Mouse (Mus musculus) neural tube, embryonic 14.5 days (tissue): ENCODE measurements around the gene Becn1. TPM values are rescaled to one million over a fixed set of nuclear protein-coding genes. Genes with fewer than 3 reads are reported as not detected.

Experiments used
- ATAC-seq: fragments of 200-750 bp; cut with Nextera tagmentation; 2 replicates; pipeline ENCODE4 v1.8.0; 2017; ENCODE audit warnings: low read depth, mild to moderate bottlenecking, moderate TSS enrichment, moderate library complexity
- H3K27ac ChIP-seq: fragments of 300-500 bp; sonication (generic); 2 replicates; pipeline ENCODE4 v1.5.1; 2014; ENCODE audit warnings: low read depth, mild to moderate bottlenecking, control low read depth, low read length, moderate library complexity, mixed read lengths
- H3K27me3 ChIP-seq: fragments of 300-500 bp; sonication (generic); 2 replicates; pipeline ENCODE4 v1.6.1; 2014; ENCODE audit warnings: low read length; ENCODE audit not compliant: control insufficient read depth, insufficient read depth
- H3K36me3 ChIP-seq: fragments of 300-500 bp; sonication (generic); 2 replicates; pipeline ENCODE4 v1.6.1; 2014; ENCODE audit warnings: low read length, mixed read lengths; ENCODE audit not compliant: control insufficient read depth, insufficient read depth
- H3K4me1 ChIP-seq: fragments of 300-500 bp; sonication (generic); 2 replicates; pipeline ENCODE4 v1.6.1; 2014; ENCODE audit warnings: low read length; ENCODE audit not compliant: control insufficient read depth, insufficient read depth
- H3K4me2 ChIP-seq: fragments of 300-500 bp; sonication (generic); 2 replicates; pipeline ENCODE4 v1.6.1; 2014; ENCODE audit warnings: mild to moderate bottlenecking, low read depth, low read length, control low read depth
- H3K4me3 ChIP-seq: fragments of 300-500 bp; sonication (generic); 2 replicates; pipeline ENCODE4 v1.5.1; 2014; ENCODE audit warnings: low read depth, low read length, control low read depth, mixed read lengths
- H3K9ac ChIP-seq: fragments of 300-500 bp; sonication (generic); replicated peaks from 2 replicates; pipeline ENCODE4 v1.6.1; 2014; ENCODE audit warnings: low read depth, mild to moderate bottlenecking, control low read depth, low read length, mixed read lengths
- H3K9me3 ChIP-seq: fragments of 300-500 bp; sonication (generic); 2 replicates; pipeline ENCODE4 v1.6.1; 2016; ENCODE audit warnings: low read length; ENCODE audit not compliant: control insufficient read depth
- WGBS: fragments of 180-500 bp; shearing (Covaris S2); extraction: QIAGEN DNeasy Blood & Tissue Kit; methylation state at CpG from one replicate; pipeline ENCODE4 v1.1.7; 2014; 5-methylcytosine and 5-hydroxymethylcytosine counted together
- polyA plus RNA-seq: library from polyadenylated mRNA; unstranded; fragments of >200 nt; fragmentation: Nextera tagmentation; extraction: Ambion mirVana; gene quantifications from 2 replicates; pipeline ENCODE4 v1.2.1, GENCODE M21; 2014

The Becn1 gene
- polyA plus RNA-seq, 1 experiment from 2014 or later: 178 TPM

DNA sequence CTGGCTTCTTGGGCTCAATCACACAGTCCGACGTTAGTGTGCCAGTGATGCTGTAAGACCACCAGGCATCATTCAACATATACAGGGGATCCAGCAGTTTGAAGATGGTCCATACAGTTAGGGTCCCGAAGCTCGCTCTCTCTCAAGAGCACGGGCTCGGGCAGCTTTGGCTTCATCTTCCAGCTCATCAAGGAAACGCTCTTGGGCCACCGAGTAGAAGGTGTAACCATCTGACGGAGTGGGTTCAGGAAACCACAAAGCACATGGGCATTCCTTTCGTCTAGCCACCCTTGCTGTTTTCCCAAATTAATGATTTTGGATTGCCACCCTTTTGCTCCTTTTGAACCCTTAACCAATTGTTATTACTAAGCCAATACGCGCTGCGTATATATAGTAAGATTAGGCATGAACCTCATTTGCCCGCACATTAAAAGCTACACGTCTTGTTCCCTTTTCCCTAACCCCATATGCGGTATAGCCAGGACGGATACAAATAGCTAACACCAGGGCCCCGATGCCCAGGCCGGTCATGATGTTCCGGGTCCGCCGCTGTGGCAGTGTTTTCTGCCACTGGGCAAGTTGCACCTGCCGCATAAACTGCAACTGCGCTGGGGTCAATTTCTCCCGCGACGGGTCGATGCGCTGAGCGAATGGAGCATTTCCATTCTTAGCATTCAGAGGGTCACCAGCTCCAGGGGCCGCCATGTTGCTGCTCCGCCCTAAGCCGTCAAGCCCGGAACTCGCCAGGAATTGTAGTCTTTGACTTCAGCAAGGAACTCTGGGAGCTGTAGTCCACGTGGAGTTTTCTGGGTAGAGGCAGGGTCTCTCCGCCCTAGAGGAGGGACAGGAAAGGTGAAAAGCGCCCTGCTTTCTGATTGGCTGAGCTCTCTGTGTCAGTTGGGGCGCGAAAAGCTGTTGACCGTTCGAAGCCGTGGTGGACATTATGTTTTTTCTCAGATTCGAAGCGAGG lies 23.6 kb downstream of the Becn1 start, which contains the start of the genes Cntd1 and Coa3:
Gene Cntd1 (plus strand): TSS at position 790 of the 970 bp plus-strand sequence.
Gene Coa3 (minus strand): TSS at position 892 of the 970 bp plus-strand sequence.
- H3K4me2 ChIP-seq: peak within 1 kb of the TSS; percentile 82
- peak within 1 kb of the TSS; percentile 67 for H3K4me3 ChIP-seq
- peaks cover 17% of the 10 kb centered on the region for H3K4me1 ChIP-seq
- peak within 1 kb of the TSS; percentile 65 for H3K9ac ChIP-seq
- H3K27ac ChIP-seq: 0 out of 2 replicates have a peak within 1 kb of the TSS, but pooled peaks have one; percentile 23
- 11% methylated on average over 45 of the region's 45 CpGs for WGBS
- H3K27me3 ChIP-seq: no peaks in the 10 kb centered on the region
- no peaks in the 10 kb centered on the region for H3K36me3 ChIP-seq
- H3K9me3 ChIP-seq: no peaks in the 10 kb centered on the region
- ATAC-seq: peak; percentile 96

DNA sequence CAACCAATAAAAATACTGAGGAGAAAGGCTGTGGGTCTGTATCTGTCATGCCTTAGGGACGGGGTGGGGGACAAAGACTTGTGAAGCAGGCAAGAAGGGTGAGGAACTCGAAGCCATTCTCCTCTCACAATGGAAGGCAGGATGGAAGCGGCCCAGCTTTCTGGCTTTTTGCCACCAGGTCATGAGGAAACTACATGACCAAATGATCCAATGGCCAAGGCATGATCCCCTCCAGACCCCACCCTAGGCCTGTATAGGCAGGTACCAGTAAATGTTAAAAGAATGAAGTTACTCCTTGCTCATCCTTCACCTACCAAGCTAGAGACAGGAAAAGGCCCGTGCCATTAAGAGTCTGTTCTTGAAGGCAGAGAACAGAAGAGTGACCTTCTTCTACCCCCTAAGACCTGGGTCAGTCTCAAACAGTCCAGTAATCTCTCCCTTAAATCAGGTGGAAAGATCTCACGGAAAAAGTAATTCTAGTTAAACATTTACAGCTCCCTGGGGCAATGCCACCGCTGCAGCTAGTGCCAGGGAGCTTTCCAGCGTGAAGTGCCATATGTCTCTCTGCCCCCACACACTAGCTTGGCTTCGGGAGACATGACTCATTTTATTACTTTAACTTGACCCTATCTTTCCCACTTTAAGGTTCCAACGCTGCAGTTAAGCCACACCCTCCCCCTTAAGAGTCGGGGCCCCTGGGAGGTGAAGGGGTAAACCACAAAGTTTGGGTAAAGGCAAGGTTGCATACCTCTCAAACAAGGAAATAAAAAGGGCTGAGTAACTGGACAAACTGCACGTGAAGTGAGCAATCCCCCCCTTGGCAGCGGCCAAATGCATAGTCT lies 24.5 kb downstream of the Becn1 start:
- Histone ChIP-seq H3K4me2 (peak overlapping the region; percentile 82), H3K4me3 (peak overlapping the region; percentile 67), H3K9me3 (no peaks in the 10 kb centered on the region), H3K36me3 (no peaks in the 10 kb centered on the region), H3K27ac (no peak overlapping the region), H3K4me1 (peaks cover 17% of the 10 kb centered on the region), H3K27me3 (no peaks in the 10 kb centered on the region), H3K9ac (no peak overlapping the region)
- no peak for ATAC-seq
- 60% methylated on average over 12 of the region's 12 CpGs for WGBS

DNA sequence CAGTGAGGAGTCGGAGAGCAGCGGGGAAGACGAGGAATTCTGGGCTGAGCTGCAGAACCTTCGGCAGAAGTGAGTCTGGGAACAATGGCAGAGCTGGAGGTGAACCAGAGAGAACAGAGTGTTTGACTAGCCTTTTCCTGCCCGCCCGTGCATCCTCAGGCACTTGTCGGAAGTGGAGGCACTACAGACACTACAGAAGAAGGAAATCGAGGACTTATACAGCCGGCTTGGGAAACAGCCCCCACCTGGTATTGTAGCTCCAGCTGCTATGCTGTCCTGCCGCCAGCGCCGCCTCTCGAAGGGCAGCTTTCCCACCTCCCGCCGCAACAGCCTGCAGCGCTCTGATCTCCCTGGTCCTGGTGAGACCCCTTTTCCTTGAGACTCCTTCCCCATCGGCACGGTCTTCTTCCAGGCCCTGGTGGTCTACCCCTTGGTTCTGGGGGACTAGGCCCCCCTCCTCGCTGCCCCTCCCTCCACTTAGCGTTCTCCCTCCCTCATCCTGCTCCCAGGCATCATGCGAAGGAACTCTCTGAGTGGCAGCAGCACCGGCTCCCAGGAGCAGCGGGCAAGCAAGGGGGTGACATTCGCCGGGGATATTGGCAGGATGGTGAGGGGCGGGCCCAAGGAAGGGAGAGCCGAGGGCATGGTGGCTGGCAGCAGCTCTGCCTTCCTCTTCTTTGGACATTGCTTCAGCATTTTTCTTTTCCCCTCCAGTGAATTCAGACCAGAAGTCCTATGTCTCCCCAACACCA lies 25.6 kb downstream of the Becn1 start:
- no peaks in the 10 kb centered on the region for H3K9me3 ChIP-seq
- H3K9ac ChIP-seq: no peak overlapping the region
- no peak overlapping the region; the same call in 1 of the 2 replicates for H3K4me2 ChIP-seq
- H3K36me3 ChIP-seq: no peaks in the 10 kb centered on the region
- ATAC-seq: no peak
- H3K4me3 ChIP-seq: peak overlapping the region; percentile 3; the same call in 1 of the 2 replicates
- 26% methylated on average over 27 of the region's 27 CpGs for WGBS
- H3K27ac ChIP-seq: no peak overlapping the region
- peaks cover 17% of the 10 kb centered on the region for H3K4me1 ChIP-seq
- H3K27me3 ChIP-seq: no peaks in the 10 kb centered on the region

DNA sequence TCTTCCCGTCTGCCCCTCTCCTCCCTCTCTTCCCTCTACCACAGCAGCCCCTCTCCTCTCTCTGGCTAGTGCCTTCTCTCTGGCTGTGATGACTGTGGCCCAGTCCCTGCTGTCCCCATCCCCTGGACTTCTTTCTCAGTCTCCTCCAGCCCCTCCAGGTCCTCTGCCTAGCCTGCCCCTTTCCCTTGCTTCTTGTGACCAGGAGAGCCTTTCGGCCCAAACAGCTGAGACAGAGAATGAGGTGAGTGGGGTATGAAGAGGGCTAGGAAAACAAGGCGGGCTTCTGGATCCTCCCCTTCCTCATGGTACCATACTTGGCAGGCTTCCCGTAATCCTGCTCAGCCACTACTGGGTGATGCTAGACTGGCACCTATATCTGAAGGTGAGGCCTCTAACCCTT lies 26.8 kb downstream of the Becn1 start:
- no peak for ATAC-seq
- H3K4me1 ChIP-seq: peaks cover 17% of the 10 kb centered on the region
- WGBS: 80% methylated on average over 4 of the region's 4 CpGs
- H3K4me2 ChIP-seq: no peak overlapping the region
- H3K27ac ChIP-seq: no peak overlapping the region
- H3K27me3 ChIP-seq: no peaks in the 10 kb centered on the region
- H3K4me3 ChIP-seq: no peak overlapping the region
- H3K9me3 ChIP-seq: no peaks in the 10 kb centered on the region
- no peaks in the 10 kb centered on the region for H3K36me3 ChIP-seq
- no peak overlapping the region for H3K9ac ChIP-seq

DNA sequence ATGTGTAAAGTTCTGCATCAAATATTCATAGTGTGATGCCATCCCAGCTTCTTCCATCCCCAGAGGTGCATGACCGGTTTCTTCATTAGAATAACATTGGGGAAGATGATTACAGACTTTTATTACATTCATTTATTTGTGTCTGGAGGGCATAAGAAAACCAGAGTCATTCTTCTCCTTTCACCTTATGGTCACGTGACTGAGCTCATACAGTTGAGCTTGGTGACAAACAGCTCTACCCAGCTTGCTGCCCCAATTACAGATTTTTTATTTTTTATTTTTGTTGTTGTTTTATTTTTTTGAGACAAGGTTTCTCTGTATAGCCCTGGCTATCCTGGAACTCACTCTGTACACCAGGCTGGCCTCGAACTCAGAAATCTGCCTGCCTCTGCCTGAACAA lies 29.6 kb downstream of the Becn1 start:
- Histone ChIP-seq H3K9me3 (no peaks in the 10 kb centered on the region), H3K27me3 (no peaks in the 10 kb centered on the region), H3K4me3 (no peak overlapping the region), H3K4me1 (peaks cover 8% of the 10 kb centered on the region), H3K9ac (no peak overlapping the region), H3K4me2 (no peak overlapping the region), H3K27ac (no peak overlapping the region), H3K36me3 (no peaks in the 10 kb centered on the region)
- WGBS: 79% methylated on average over 3 of the region's 3 CpGs
- ATAC-seq: no peak

DNA sequence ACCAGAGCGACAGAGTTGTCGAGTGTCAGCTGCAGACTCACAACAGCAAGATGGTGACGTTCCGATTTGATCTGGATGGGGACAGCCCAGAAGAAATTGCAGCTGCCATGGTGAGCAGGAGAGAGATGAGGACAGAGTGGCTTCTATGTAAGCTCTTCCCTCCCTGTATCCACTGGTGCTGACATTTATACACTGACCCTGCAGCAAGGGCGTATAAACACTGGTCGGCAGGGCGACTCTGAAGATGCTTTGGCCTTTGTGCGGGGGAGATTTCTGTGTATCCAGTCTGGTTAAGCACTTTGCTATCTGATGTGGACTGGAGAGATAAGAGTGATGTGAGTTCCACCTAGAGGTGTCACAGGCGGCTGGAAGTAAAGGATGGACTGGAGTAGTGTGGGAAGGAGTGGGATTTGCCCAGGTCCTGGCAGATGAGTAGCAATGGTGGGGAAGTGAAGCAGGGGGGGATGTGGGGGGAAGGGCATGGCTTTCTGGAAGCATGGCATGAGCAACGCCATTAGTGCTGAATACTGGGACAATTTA lies 32.4 kb downstream of the Becn1 start:
- no peak overlapping the region for H3K27ac ChIP-seq
- H3K4me3 ChIP-seq: no peak overlapping the region
- no peaks in the 10 kb centered on the region for H3K9me3 ChIP-seq
- H3K27me3 ChIP-seq: peaks cover 2% of the 10 kb centered on the region; the same call in 1 of the 2 replicates
- H3K4me2 ChIP-seq: peak overlapping the region; percentile 20; the same call in 1 of the 2 replicates
- H3K9ac ChIP-seq: no peak overlapping the region
- ATAC-seq: no peak; the same call in 1 of the 2 replicates
- 35% methylated on average over 10 of the region's 10 CpGs for WGBS
- H3K4me1 ChIP-seq: 0 out of 2 replicates have a peak, but pooled peaks cover 3% of the 10 kb centered on the region
- no peaks in the 10 kb centered on the region for H3K36me3 ChIP-seq

DNA sequence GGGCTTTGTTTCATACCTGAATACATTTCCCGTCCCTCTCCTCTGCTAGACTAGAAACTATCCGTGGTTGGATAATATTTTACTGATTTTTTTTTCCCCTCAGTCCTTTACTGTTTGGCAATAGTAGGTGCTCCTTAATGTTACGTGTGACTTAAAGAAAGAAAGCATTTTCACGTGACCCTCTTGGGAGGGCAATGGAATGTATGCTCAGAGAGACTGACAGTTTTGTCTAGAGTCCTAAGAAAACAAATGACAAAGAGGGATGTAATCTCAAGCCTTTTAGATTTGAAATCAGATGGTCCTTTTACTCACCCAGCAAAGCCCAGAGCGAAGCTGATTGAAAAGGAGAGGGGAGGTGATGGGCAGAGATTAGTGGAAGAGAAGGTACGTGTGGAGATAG lies 36.2 kb downstream of the Becn1 start:
- Histone ChIP-seq H3K9ac (no peak overlapping the region), H3K4me3 (no peak overlapping the region), H3K27me3 (peaks cover 19% of the 10 kb centered on the region), H3K4me2 (peak overlapping the region; percentile 45; the same call in 1 of the 2 replicates), H3K36me3 (no peaks in the 10 kb centered on the region), H3K9me3 (no peaks in the 10 kb centered on the region), H3K4me1 (0 out of 2 replicates have a peak, but pooled peaks cover 5% of the 10 kb centered on the region), H3K27ac (no peak overlapping the region)
- whole genome bisulfite sequencing: 22% methylated on average over 6 of the region's 6 CpGs
- ATAC-seq: no peak

DNA sequence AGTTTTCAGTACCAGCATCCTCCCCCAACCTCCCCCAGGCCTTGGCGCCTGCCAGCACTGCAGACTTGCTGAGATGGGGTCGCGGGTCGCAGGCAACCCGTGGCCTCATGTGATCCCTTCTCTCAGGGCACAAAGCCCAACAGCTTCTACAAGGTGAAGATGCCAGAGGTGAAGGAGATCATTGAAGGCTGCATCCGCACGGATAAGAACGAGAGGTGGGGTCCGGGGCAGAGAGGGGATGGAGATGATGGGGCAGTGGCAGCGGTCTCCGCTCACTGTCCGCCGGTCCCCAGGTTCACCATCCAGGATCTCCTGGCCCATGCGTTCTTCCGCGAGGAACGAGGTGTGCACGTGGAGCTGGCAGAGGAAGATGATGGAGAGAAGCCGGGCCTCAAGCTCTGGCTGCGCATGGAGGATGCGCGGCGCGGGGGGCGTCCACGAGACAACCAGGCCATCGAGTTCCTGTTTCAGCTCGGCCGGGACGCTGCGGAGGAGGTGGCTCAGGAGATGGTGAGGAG lies 37.1 kb downstream of the Becn1 start:
- H3K4me1 ChIP-seq: peaks cover 13% of the 10 kb centered on the region; the same call in 1 of the 2 replicates
- no peaks in the 10 kb centered on the region for H3K9me3 ChIP-seq
- no peaks in the 10 kb centered on the region for H3K36me3 ChIP-seq
- H3K9ac ChIP-seq: peak overlapping the region; percentile 39; the same call in 1 of the 2 replicates
- H3K27ac ChIP-seq: no peak overlapping the region
- no peak for ATAC-seq
- peaks cover 19% of the 10 kb centered on the region for H3K27me3 ChIP-seq
- peak overlapping the region; percentile 45 for H3K4me2 ChIP-seq
- 1% methylated on average over 31 of the region's 31 CpGs for WGBS
- peak overlapping the region; percentile 22 for H3K4me3 ChIP-seq
